Mouse (Mus musculus) adrenal gland (tissue): ENCODE results near the gene Rgl2.

ENCODE experiments used
- intact Hi-C: fragments of 180-260 bp; cut with DNase I; formaldehyde crosslinking; loops from one replicate; pipeline ENCODE4 v1.15.1; 2025

Gene Rgl2

DNA sequence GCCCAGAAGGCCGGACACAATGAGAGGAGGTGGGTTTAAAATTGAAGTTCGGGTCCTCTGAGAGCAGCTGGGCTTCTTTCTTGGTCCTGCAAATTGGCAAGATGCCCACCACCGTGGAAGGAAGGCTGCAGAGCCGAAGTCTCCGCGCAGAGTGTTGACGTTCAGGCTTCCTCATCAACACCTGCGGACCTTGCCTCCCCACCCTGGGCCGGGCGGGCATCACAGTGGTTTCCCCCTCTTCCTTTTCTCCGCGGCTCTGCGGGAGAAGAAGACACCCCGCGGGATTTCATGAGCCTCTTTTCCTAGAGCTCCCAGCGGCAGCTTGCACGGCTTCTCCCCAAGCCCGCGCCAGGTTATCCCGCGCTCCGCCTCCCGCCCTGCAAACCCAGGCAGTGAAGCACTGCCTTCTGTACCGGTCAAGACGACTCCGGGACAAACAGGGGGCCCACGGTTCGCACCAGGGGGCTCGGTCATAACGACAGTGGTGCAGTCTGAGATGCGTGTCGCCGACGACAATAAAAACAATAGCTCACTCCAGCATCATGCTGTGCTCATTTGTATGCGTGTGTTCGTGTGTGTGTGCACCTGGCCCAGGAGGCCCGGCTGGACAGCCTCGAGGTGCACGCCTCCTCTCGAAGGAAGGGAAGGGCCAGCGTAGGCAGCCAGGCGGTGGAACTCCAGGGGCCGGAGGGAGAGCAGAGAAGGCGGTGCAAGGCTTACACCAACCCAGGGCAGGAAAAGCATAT is 20.8 kb upstream of the Rgl2 start:
- intact Hi-C loops = no loop called here

DNA sequence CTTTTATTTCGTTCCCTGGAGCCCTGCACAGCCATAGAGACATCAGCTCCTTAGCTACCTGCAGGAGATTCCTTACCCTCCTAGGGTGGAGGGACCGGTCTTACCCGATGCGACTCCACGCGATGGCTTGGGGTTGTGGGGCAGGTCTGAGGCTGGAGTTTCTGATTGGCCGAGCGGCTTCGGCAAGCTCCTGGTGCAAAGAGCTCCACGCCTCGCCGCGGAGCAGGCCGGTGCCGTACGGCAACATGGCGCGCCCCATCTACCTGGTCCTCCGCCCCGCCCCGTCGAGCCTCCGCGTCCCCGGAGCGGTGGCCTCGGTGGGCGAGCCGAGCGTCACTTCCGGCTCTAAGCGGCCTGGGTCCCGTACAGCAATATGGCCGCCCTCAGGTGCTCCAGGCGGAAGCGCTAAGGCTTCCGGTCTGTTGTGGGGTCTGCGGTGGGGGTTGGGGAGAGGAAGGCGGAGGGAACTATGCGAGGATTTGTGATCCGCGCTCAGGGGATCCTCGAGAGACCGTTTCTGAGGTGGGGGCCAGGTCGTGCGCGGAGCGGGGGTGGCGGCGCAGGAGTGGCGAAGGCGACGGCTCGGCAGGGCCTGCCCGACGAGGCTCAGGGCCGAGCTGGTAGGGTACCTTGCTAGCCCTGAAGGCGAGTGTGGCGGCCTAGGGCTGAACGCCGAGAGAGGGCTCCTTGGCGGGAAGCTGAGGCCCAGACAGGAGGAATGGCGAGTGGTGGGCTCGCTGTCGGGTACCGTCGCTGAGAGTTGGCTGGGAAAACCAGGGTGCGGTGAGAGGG is 20.1 kb upstream of the Rgl2 start, which contains the start of gene Daxx:
TSS of gene Daxx (plus strand) at position 338 of the 792 bp plus-strand sequence.
- intact Hi-C loops = no loop called here

DNA sequence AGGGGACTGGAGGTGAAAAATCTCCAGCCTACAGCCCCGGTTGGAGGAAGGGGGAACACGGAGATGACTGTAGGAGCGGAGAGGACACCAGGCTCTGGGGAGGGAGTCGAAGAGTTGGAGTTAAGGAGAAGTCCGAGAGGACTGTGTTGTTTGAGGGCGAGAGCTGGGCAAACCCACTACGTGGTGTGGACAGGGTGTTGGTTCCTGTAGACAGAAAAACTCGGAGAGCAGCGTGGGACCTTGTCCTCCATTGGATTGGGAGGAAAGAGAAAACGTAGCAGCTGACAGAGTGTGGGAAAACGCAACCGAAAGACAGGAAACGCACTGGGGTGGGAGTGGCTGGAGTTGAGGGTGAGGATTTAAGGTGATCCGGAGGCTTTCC is 19.5 kb upstream of the Rgl2 start:
- intact Hi-C loops = no loop called here

DNA sequence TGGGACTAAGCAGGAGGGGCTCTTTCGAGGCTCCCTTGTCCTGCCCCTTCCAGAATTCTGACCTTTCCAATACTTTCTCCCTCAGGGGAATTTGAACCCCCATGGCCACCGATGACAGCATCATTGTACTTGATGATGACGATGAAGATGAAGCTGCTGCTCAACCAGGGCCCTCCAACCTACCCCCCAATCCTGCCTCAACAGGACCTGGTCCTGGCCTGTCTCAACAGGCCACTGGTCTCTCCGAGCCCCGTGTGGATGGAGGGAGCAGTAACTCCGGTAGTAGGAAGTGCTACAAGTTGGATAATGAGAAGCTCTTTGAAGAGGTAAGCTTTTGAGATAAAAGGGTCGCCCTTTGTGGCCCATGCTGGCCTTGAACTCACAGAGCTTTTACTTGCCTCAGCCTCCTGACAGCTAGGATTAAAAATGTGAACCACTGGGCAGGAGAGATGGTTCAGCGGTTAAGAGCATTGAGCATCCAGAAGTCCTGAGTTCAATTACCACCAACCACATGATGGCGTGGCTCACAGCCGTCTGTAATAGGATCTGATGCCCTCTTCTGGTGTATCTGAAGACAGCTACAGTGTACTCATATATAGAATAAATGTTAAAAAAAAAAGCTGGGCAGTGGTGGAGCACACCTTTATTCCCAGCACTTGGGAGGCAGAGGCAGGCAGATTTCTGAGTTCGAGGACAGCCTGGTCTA is 18.8 kb upstream of the Rgl2 start:
- intact Hi-C loops = no loop called here

DNA sequence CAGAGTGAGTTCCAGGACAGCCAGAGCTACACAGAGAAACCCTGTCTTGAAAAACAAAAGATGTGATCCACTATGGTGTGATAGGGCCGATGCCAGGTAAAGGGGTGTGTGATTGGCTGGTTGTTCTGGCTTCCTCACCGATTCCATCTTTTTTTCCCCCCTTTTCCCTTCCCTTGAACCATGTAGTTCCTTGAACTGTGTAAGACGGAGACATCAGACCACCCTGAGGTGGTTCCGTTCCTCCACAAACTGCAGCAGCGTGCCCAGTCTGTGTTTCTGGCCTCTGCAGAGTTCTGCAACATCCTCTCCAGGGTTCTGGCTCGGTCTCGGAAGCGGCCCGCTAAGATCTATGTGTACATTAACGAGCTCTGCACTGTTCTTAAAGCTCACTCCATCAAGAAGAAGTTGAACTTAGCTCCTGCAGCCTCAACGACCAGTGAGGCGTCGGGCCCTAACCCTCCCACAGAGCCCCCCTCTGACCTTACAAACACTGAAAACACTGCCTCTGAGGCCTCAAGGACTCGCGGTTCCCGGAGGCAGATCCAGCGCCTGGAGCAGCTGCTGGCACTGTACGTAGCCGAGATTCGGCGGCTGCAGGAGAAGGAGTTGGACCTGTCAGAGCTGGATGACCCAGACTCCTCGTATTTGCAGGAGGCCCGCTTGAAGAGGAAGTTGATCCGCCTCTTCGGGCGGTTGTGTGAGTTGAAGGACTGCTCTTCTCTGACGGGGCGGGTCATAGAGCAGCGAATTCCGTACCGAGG is 18.1 kb upstream of the Rgl2 start:
- intact Hi-C loops = no loop called here

DNA sequence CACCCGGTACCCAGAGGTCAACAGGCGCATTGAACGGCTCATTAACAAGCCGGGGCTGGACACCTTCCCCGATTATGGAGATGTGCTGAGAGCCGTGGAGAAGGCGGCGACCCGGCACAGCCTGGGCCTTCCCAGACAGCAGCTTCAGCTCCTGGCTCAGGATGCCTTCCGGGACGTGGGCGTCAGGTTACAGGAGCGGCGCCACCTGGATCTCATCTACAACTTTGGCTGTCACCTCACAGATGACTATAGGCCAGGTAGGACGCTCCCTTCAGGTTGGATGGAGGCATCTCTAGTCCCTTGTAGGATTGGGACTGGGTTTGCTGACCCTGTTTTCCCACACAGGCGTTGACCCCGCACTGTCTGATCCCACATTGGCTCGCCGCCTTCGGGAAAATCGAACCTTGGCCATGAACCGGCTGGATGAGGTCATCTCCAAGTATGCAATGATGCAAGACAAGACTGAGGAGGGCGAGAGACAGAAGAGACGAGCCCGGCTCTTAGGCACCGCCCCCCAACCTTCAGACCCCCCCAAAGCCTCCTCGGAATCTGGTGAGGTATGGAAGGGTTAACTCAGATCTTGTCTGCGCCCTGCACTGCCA is 17.4 kb upstream of the Rgl2 start:
- intact Hi-C loops = no loop called here

DNA sequence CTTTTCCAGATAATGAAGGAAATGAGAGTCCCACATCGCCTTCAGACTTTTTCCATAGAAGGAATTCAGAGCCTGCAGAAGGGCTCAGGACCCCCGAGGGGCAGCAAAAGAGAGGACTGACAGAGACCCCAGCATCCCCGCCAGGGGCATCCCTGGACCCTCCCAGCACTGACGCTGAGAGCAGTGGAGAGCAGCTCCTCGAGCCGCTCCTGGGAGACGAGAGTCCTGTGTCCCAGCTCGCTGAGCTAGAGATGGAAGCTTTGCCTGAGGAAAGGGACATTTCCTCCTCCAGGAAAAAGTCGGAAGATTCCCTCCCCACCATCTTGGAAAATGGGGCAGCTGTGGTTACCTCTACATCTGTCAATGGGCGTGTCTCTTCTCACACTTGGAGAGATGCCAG is 16.1 kb upstream of the Rgl2 start:
- intact Hi-C loops = no loop called here

DNA sequence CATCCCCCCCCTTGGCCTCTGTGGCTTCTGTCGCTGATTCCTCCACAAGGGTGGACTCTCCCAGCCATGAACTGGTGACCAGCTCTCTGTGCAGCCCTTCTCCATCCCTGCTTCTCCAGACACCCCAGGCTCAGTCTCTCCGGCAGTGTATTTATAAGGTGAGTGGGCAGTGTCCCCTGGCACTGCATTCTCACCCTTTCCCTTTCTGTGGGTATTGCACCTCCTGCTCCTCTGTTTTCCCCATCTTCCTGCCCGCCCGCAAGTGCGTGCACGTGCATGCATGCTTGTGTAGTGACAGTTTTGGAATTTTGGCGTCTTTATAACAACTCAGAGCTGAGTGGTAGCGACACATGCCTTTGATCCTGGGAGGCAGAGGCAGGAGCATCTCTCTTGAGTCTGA is 15.4 kb upstream of the Rgl2 start:
- intact Hi-C loops = no loop called here

DNA sequence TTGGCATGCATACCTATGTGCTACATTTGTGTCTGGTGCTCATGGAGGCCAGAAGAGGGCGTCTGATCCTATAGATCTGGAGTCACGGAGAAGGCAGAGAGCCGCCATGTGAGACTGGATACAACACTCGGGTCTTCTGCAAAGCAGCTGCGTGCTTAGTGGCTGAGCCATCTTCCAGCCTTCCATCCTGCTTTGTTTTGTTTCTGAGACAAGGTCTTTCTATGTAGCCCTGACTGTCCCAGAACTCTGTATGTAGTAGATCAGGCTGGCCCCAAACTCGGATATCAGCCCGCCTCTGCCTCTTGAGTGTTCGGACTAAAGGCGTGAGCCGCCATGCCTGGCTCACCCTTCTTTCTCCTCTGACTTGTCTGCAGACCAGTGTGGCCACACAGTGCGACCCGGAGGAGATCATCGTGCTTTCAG is 14.4 kb upstream of the Rgl2 start:
- intact Hi-C loops = no loop called here

DNA sequence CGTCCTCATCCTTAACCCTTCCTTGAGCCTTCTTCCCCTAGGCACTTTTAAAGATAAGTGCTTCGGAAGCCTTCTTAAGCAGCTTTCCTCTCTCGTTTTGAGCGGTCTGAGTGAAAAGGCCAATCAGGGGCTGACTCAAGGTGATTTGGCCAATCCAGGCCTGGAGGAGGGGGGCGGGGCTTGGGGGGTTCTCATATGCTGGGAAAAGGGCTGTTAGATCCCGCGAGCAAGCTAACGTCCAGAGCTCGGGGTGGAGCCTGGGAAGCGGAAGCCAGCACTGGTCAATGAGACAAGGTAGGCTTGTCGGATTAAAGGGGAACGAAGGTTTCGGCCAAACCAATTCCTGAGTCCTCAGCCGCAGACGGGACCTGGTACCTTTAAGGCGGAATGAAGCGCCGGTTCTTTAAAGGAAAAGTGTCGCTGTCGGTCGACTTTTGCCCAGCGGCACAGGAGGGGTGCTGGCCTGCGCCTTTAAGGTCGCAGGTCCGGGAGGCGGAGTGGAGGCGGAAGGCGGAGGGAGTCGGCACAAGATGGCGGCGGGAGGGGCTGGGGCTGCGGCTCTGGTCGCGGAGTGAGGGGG is 13.6 kb upstream of the Rgl2 start, which contains the start of the genes Tapbp and Zbtb22:
TSS of gene Tapbp (plus strand) at position 229 of the 580 bp plus-strand sequence.
TSS of gene Zbtb22 (plus strand) at position 234 of the 580 bp plus-strand sequence.
- intact Hi-C loops = no loop called here

DNA sequence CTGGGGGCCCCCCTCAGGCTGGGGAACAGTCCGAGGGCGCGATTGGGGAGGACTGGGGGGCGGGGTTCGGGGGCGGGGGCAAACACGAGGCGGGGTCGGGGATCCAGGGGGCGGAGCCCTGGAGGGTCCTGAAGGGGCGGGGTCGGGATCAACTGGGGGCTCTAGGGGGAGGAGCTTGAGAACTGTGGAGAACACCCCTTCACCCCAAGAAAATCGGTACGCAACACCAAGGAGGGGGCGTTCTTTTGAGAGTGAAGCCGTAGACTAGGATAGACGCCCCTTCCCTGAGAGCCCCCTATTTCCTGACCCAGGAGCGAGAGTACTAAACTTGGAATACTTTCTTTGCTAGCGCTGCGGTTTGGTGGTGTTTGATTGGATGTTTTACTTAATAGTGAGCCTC is 13.0 kb upstream of the Rgl2 start:
- intact Hi-C loops = no loop called here

DNA sequence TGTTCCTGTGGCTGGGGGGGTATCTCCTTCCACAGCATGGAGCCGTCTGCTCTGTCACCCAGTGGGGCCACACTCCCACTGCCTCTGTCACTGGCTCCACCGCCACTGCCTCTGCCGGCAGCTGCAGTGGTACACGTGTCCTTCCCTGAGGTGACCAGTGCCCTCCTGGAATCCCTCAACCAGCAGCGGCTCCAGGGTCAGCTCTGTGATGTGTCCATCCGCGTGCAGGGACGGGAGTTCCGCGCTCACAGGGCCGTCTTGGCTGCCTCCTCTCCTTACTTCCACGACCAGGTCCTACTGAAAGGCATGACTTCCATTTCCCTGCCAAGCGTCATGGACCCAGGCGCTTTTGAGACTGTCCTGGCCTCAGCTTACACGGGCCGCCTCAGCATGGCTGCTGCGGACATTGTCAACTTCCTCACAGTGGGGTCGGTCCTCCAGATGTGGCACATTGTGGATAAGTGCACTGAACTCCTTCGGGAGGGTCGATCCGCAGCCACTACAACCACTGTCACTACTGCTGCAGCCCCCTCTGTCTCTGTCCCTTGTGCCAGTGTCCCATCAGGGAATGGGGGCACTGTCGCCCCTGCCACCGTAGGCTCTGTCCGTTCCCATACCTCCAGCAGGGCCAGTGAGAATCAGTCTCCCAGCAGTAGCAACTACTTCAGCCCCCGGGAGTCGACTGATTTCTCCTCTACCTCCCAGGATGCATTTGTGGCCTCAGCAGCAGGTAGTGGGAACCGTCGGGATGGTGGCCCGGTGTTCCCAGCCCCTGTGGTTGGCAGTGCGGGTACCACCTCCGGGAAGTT is 12.3 kb upstream of the Rgl2 start:
- intact Hi-C loops = no loop called here

DNA sequence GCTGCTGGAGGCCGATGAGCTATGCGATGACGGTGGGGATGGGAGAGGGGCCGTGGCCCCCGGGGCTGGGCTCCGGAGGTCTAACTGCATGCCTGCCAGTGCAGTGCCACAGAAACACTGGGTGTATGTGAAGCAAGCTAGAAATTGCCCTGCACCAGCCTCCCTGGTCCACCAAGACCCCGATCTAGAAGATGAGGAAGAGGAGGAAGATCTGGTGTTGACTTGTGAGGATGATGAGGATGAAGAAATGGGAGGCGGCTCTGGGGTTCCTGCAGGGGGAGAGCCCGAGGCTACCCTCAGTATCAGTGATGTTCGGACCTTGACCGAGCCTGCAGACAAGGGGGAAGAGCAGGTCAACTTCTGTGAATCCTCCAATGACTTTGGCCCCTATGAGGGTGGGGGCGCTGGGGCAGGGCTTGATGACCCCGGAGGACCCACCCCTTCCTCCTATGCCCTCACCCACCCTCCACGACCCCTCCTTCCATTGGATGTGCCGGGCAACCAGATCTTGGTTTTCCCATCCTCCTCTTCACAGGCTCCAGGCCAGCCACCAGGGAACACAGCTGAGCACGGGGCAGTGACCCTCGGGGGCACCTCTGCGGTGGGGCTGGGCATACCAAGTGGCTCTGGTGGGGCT is 11.6 kb upstream of the Rgl2 start:
- intact Hi-C loops = no loop called here

DNA sequence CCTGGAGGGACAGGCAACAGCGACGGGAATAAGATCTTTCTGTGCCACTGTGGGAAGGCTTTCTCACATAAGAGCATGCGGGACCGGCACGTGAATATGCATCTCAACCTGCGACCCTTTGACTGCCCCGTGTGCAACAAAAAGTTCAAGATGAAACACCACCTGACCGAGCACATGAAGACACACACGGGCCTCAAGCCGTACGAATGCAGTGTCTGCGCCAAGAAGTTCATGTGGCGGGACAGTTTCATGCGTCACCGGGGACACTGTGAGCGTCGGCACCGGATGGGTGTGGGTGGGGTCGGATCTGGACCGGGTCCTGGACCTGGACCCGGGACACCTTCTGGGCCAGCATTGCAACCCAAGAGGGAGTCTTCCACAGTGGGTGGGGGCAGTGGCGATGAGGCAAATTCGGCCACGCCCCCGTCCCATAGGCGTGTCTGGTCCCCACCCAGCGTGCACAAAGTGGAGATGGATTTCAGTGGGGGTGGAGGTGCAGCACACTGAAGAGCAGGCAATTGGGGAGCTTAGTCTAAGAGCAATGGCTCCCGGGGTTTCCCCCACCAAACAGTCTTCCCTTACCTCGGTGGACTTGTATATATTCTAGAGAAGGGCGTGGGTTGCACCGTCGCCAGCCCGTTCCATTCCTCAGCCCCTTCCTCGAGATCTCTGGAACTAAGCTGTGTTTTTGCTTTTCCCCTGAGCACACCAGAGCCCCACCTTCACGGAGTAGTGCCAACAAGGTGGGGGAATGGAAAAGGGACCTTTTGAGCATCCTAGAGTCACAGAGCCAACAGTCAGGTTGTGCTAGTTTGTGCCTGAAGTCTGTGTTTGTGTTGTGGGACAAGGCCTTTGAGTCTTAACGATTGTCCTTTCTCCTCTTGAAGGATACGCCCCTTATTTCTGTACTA is 10.8 kb upstream of the Rgl2 start:
- intact Hi-C loops = no loop called here

DNA sequence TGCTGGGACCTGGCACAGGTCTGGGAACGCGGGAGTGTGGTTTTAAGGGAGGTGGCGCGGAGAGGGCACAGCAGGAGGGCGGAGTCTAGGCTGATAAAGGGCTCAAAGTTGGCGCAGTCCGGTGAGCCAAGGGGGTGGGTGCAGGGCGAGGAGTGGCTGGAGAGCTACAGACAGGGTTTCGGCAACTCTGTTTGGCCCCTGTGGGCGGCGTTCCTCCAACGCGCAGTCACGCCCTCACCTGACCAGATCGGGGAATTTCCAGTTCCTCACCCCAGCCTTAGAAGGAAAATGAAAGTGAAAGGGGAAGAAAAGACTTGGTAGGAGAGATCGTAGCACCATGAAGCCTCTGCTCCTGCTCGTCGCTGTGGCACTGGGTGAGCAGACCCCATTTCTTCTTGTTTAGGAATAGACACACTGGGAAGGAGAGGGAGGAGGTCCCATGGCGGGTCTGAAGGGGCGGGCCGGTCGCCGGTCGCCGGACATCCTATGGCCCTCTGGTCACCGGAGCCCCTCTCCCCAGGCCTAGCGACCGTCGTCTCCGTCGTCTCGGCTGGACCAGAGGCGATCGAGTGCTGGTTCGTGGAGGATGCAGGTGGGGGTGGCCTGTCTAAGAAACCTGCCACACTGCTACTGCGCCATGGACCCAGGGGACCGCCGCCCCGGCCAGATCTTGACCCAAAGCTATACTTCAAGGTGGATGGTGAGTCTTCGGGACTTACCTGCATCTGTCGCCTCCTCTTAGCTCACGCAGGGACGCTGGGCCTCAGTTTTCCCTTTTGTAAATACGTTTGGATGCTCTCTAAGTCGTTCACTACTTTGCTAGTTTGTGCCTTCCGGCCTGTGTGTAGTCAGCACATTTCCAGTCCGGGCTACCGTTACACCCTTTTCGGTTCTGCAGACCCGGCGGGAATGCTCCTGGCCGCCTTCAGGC is 9.7 kb upstream of the Rgl2 start:
- intact Hi-C loops = no loop called here

DNA sequence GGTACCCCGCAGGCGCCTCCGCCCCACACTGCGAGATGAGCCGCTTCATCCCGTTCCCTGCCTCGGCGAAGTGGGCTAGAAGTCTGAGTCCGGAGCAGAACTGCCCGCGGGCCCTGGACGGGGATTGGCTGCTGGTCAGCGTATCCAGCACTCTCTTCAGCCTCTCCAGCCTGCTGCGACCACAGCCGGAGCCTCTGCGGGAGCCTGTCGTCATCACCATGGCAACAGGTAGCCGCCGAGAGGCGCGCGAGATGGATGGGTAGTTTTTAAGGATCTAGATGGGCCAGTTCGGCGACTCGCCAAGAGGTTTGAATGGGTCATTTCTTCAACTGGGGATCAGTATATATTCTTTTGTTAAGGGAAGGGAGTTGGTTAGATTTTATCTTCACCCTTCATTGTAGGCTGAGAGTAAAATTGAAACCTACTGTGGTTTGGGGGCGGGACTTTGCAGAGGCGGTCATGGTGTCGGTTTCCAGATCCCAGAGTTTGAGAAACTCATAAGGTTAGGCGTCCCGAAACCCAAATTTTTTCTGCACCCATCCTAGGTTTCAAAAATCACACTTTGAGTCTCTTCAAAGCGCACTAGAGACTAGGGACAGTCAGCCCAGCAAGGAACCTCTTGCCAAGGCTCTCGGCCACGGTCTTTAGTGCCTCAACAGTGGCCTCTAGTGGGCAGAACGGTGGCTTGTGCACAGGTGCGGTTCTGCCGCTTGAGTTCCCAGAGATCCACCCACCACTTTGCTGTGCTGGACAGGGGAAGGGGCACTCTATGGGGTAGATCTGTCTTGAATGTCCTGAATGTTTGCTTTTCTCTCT is 8.9 kb upstream of the Rgl2 start:
- intact Hi-C loops = no loop called here
